Mouse (Mus musculus) gastrocnemius, postnatal 25 days (tissue): ENCODE data around the gene Exosc2. TPM values are rescaled to one million over a fixed set of nuclear protein-coding genes. Genes with fewer than 3 reads are reported as not detected.
A peak's percentile ranks its signal among the peaks of the same experiment; 100 is the strongest.
"Not testable (repeated sequence)": the region's sequence is repeated elsewhere in the genome, so short reads cannot be mapped to it uniquely, and the experiment has no call there.

Source experiments
- DNase-seq: peaks from one replicate; pipeline ENCODE4 v3.0.0; 2022
- total RNA-seq, 2 experiments: library from RNA; stranded (reverse); gene quantifications; 1 replicate in 1 of 2; 2 replicates in 1 of 2; pipeline ENCODE4 v1.2.3; 2021

The Exosc2 gene
- total RNA-seq, 2 experiments from 2014 or later, result 6.3 to 7.2 TPM

- DNase-seq, result no peak
These were observed 3.2 kb upstream of the Exosc2 start for GRCm38 (mm10) chr2:31667332-31667731.

DNA sequence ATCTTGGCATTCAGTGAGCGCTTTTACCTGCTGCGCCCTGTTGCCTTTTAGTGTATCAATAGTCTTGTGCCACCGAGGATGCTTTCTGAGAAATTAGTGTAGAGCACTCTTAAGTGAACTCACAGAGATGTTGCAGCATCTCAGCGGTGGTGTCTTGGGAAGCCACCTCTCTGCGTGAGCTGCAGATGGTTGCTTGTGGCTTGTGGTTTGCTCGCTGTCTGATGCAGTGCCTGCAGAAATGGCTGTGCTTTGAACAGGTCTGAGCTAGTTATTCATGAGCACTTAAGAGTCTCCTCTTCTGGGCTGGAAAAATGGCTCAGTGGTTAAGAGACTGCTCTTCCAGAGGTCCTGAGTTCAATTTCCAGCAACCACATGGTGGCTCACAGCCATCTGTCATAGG, 8.1 kb downstream of the Exosc2 start:
- no peak for DNase-seq

- DNase-seq, result not testable (repeated sequence)
These were observed 10.7 kb downstream of the Exosc2 start for GRCm38 (mm10) chr2:31681051-31681707.

DNA sequence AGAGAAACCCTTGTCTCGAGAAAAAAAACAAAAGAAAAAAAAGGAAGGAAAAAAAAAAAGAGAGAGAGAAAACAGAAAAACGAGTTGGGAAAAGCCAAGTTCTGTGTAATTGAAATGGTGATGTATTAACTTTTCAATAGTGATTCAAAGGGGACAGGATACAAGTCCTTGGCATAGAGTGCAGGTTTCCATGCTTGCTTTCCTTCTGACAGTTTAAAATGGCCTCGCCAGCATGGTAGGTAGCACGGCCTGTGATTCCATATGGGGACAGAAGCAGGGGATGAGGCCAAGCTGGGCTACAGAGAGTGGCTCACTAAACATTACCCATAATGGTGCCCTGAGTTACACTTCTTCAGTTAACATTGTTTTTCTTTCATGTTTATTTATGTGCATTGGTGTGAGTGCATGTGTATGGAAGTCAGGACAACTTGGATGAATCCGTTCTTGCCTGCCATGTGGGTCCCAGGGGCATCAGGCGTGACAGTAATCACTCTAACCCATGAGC, 11.3 kb downstream of the Exosc2 start:
- no peak for DNase-seq

DNA sequence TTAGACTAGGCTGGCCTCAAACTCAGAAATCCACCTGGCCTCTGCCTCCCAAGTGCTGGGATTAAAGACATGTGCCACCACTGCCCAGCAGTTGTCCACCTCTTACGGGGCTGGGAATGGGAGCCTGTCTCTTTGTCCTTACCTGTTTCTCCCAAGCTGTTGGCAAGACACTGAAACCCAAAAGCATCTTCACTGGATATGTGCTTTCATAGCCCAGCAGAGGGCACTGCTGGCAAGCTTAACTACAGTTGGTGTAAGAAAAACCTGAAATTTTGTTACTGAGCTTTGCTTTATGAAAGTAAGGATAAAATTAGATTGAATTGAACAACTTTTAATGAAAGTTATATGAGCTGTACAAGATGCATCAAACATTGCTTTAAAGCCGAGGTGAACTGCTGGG, 13.2 kb downstream of the Exosc2 start:
- no peak for DNase-seq

DNA sequence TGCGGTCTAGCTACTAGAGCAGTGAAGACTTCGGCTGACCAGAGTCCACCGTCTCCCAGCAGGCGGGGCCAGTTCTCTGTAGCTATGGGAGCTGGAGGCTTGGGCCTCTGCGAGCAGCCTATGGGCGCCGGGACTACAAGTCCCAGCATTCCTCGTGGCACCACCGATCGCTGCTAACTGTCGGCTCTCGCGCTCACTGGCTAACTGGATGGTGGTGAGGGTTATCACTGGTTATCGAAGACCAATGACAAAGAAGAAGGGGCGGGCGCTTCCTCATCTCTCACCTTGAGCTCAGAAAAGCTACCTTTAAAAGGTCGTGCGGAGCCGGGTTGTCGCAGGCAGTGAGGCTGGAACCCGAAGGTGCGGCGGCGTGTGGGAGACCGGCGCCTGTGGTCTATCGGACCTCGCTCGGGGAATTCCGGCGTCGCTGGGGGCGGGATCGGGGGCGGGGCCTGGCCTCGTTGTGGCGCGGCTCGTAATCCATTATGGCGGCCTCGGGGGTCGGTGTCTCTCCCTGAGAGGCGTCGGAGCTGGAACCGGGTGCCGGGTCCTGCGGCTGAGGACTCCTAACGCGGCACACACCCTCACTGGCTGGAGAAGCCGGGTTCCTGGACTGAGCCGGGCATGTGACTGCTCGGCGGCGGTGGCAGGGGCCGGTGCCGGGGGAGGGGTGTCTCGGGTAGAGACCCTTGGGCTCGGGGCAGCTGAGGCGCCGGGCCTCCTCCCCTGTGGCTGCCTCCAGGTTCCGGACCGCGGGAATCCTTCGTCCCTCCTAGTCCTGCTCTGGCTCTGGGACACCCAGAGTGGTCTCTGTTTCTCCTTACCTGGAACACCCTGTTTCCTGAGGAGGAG, 17.8 kb downstream of the Exosc2 start, which contains the start of gene Abl1:
Abl1 (plus strand) TSS at position 303 of the 852 bp plus-strand sequence.
- DNase-seq, result peak; percentile 97

GRCm38 (mm10) chr2:31689045-31689444, 18.5 kb downstream of the Exosc2 start:
- DNase-seq, result no peak

GRCm38 (mm10) chr2:31690063-31690462, 19.5 kb downstream of the Exosc2 start:
- DNase-seq, result no peak

- no peak for DNase-seq
These were observed 27.7 kb downstream of the Exosc2 start for GRCm38 (mm10) chr2:31698209-31698608.

- no peak for DNase-seq
These were observed 30.3 kb downstream of the Exosc2 start for GRCm38 (mm10) chr2:31700545-31701446.

DNA sequence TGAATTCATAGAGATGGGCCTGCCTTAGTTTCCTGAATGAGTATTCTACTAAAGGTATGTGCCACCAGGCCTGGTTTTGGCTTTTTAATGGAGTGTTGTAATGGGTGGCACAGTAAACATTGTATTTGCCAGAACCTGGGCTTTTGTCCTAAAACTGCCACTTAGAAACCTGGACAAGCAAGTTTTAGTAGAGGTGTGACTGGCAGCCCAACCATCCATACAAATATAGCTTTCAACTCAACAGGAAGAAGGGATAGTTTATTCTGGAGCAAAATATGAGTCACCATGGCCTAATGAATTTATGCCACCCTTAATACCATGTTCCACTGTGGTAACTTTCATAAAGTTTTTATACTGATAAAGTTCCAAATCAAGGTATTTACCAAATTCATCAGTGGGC, 32.7 kb downstream of the Exosc2 start:
- no peak for DNase-seq

GRCm38 (mm10) chr2:31705914-31706313, 35.4 kb downstream of the Exosc2 start:
- no peak for DNase-seq

- no peak for DNase-seq
These were observed 36.0 kb downstream of the Exosc2 start for GRCm38 (mm10) chr2:31706531-31706930.

- DNase-seq, result no peak
These were observed 42.2 kb downstream of the Exosc2 start for GRCm38 (mm10) chr2:31712716-31713115.

- DNase-seq, result no peak
These were observed 43.3 kb downstream of the Exosc2 start for GRCm38 (mm10) chr2:31713813-31714212.

DNA sequence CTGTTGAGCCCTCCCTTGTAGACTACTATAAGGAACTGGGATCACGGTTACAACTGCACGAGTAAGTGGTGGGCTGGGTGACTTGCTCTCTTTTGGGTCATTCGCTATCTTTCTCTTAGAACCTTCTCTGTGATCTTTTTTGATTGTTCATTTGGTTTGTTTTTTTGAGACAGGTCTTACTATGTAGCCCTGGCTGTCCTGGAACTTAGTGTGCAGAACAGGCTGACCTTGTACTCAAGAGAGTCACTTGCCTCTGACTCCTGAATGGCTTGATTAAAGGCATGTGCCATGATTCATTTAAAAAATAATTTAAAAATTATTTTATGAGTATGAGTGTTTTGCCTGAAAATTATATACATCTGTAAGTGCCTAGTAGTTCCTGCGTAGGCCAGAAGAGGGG, 44.3 kb downstream of the Exosc2 start:
- no peak for DNase-seq

DNA sequence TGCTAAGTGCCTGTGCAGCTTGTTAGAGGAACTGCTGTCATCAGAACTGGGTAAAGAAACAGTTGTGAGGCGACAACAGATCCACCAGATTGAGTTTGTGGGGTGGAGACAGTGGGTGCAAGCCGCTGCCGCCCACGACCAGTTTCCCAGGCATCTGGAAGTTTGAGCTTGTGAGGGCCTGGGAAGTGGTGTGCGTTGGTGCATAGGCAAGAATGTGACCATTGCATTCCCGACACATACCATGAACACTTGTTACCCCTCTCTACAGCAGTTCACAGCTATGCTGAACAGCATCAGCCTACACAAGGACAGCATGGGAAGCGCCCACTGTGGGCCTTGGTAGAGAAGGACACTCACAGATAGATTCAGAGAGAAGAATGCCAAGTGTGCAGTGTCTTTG, 45.5 kb downstream of the Exosc2 start:
- no peak for DNase-seq

DNA sequence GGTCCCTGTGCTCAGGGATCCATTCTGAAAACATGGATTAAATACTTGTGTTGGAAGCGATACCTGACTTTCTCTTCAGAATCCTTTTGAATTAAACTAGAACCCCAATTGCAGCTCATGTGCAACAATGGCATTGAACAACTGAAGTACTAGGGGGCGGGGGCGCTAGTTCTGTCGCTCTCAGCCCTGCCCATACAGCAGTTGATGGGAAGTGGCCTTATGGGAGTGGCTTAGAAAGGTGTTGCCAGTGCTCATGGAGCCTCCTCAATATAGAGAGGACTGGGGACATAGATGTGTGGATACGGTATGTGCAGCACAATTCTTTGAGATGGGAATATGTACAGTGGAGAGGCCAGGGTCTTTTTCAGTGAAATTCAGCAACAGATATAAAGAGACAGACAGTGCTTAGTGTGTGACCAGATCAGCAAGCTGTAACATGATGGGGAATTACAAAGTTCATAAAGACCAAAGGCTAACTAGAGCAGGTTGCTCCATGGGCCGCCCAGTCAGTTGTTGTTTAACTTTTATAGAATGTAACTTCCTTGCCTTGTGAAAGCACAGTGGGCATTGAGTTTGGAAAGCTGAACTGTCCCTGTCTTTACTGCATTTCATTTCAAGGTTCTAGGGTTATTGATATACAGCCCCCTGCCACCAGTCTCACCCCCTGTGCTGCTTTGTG, 48.8 kb downstream of the Exosc2 start:
- DNase-seq, result no peak

DNA sequence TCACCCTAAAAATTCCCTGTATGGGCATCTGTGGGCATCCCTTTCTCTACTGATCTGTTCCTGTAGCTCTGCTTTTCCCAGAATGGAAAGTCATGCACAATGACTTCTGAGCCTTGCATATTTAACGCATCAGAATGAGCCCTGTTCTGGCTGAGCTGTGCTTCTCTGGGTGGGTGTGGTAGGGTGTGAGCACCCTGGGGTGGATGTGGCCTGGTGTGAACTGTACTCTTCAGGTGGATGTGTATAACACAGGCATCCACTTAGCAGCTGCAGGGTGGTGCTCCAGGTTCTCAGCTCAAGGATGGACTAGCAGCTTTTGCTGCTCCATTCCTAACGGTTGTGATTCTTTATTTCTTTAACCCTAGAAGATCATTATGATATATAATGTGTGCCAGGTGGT, 49.4 kb downstream of the Exosc2 start:
- no peak for DNase-seq

GRCm38 (mm10) chr2:31720783-31721182, 50.3 kb downstream of the Exosc2 start:
- no peak for DNase-seq

- DNase-seq, result no peak
These were observed 54.4 kb downstream of the Exosc2 start for GRCm38 (mm10) chr2:31724730-31725490.
